ENCODE assay signal across 8 mouse cellular contexts in genomic region chr7:55986526-55987214, GRCm38 (mm10). TPM values are rescaled to one million over a fixed set of nuclear protein-coding genes. Genes with fewer than 3 reads are reported as not detected.
DNase-seq lines count a peak whose midpoint lies in the region; ATAC-seq and TF ChIP-seq lines count a peak whose summit lies in the region.

No protein-coding gene starts in this region.

- DNase-seq in 3T3-L1 (ENCODE audit: low read depth, low spot score) = peak; percentile 68
- DNase-seq in adrenal gland, postnatal 36 days = peak; percentile 72 to 85
- DNase-seq in heart, adult 8-10 months (ENCODE audit: low spot score) = peak; percentile 52
- peak; percentile 38 to 81 for DNase-seq in kidney, adult 8-10 months
- DNase-seq in limb, embryonic 14.5 days (ENCODE audit: low spot score) = peak; percentile 64
- peak; percentile 21 to 68 for DNase-seq in monocyte, adult 2 months (ENCODE audit: low read depth in 1 of 2, low spot score in 2 of 2)
- peak; percentile 57 to 74 for DNase-seq in spleen, postnatal 36 days (ENCODE audit: low spot score in 2 of 2)

- no peak for TF ChIP-seq POLR2A in limb, embryonic 14.5 days (IDR thresholded peaks at IDR 0.05; ENCODE audit: borderline replicate concordance, extremely low read depth, insufficient read depth, insufficient read length)

- H3K27me3 ChIP-seq in embryonic facial prominence, embryonic 13.5 days = no peaks in the 10 kb centered on the region
- H3K27me3 ChIP-seq in limb, embryonic 14.5 days (ENCODE audit: control insufficient read depth, insufficient read depth, low read length) = no peaks in the 10 kb centered on the region

- H3K9ac ChIP-seq in embryonic facial prominence, embryonic 13.5 days = no peak overlapping the region
- no peak overlapping the region for H3K9ac ChIP-seq in limb, embryonic 14.5 days (ENCODE audit: low read depth, low read length, severe bottlenecking)

- H3K4me2 ChIP-seq in embryonic facial prominence, embryonic 13.5 days = peak overlapping the region; percentile 51
- H3K4me2 ChIP-seq in limb, embryonic 14.5 days (replicated peaks; ENCODE audit: low read depth, low read length, severe bottlenecking) = no peak overlapping the region; the same call in 1 of the 2 replicates

- no peak overlapping the region for H3K4me3 ChIP-seq in embryonic facial prominence, embryonic 13.5 days
- no peak overlapping the region for H3K4me3 ChIP-seq in limb, embryonic 14.5 days (replicated peaks; ENCODE audit: low read length)

- peaks cover 2% of the 10 kb centered on the region; the same call in 1 of the 2 replicates for H3K4me1 ChIP-seq in embryonic facial prominence, embryonic 13.5 days
- H3K4me1 ChIP-seq in limb, embryonic 14.5 days (ENCODE audit: control insufficient read depth, insufficient read depth, low read length) = no peaks in the 10 kb centered on the region

- H3K9me3 ChIP-seq in embryonic facial prominence, embryonic 13.5 days = no peaks in the 10 kb centered on the region
- no peaks in the 10 kb centered on the region for H3K9me3 ChIP-seq in limb, embryonic 14.5 days (ENCODE audit: control insufficient read depth, low read length)

- peaks cover 6% of the 10 kb centered on the region; the same call in 1 of the 2 replicates for H3K36me3 ChIP-seq in embryonic facial prominence, embryonic 13.5 days
- peaks cover 12% of the 10 kb centered on the region for H3K36me3 ChIP-seq in limb, embryonic 14.5 days (ENCODE audit: control insufficient read depth, insufficient read depth, low read length)

- H3K27ac ChIP-seq in embryonic facial prominence, embryonic 13.5 days = no peak overlapping the region
- H3K27ac ChIP-seq in limb, embryonic 14.5 days (replicated peaks; ENCODE audit: low read depth, low read length) = no peak overlapping the region

- peak; percentile 37; the same call in 1 of the 2 replicates for ATAC-seq in embryonic facial prominence, embryonic 13.5 days (ENCODE audit: insufficient number of reproducible peaks, insufficient read depth, low FRiP score, low TSS enrichment, low read depth)
- ATAC-seq in limb, embryonic 14.5 days (ENCODE audit: low FRiP score, low read depth) = peak; percentile 70; the same call in 1 of the 2 replicates

- 32% methylated on average over 13 of the region's 13 CpGs for WGBS in embryonic facial prominence, embryonic 13.5 days
- WGBS in limb, embryonic 14.5 days = 31% methylated on average over 13 of the region's 13 CpGs

RNA-seq across cellular contexts. Expression of gene Nipa2, which starts 24.4 kb away (rescaled TPM):
- 10 to 100 TPM; 51.6 to 57.7 TPM for total RNA-seq in adrenal gland, postnatal 36 days (2021)
- 41.9 and 43.1 TPM in 2 replicates for polyA plus RNA-seq in embryonic facial prominence, embryonic 13.5 days (2015; fragmentation: Nextera tagmentation; extraction: Ambion mirVana)
- total RNA-seq in heart, adult 8-10 months (2022) = 10 to 100 TPM; 31.8 to 36.3 (median 33.3) TPM
- polyA plus RNA-seq in limb, embryonic 14.5 days (2012; rRNA removed) = 24.4 and 25.3 TPM in 2 replicates
- 44.2 and 50.0 TPM in 2 replicates for polyA plus RNA-seq in limb, embryonic 14.5 days (2014; fragmentation: Nextera tagmentation; extraction: Ambion mirVana)

RNA-seq across cellular contexts. Expression of gene Nipa1, which starts 33.1 kb away (rescaled TPM):
- 1 to 10 TPM; 6.2 to 8.4 TPM for total RNA-seq in adrenal gland, postnatal 36 days (2021)
- polyA plus RNA-seq in embryonic facial prominence, embryonic 13.5 days (2015; fragmentation: Nextera tagmentation; extraction: Ambion mirVana) = 9.8 and 10.3 TPM in 2 replicates
- total RNA-seq in heart, adult 8-10 months (2022) = 1 to 10 TPM; 7.4 to 9.0 (median 7.8) TPM
- 7.1 and 8.4 TPM in 2 replicates for polyA plus RNA-seq in limb, embryonic 14.5 days (2012; rRNA removed)
- polyA plus RNA-seq in limb, embryonic 14.5 days (2014; fragmentation: Nextera tagmentation; extraction: Ambion mirVana) = 7.3 and 8.4 TPM in 2 replicates
